Mouse (Mus musculus) kidney, postnatal 14 days (tissue): ENCODE results near the gene Gpam.

Source experiments
- DNase-seq: peaks from one replicate; pipeline ENCODE4 v3.0.0; 2022; ENCODE audit warnings: mixed read lengths

Gpam gene

GRCm38 (mm10) chr19:55137884-55138283, 10.8 kb upstream of the Gpam start:
- DNase-seq: peak; percentile 35

DNA sequence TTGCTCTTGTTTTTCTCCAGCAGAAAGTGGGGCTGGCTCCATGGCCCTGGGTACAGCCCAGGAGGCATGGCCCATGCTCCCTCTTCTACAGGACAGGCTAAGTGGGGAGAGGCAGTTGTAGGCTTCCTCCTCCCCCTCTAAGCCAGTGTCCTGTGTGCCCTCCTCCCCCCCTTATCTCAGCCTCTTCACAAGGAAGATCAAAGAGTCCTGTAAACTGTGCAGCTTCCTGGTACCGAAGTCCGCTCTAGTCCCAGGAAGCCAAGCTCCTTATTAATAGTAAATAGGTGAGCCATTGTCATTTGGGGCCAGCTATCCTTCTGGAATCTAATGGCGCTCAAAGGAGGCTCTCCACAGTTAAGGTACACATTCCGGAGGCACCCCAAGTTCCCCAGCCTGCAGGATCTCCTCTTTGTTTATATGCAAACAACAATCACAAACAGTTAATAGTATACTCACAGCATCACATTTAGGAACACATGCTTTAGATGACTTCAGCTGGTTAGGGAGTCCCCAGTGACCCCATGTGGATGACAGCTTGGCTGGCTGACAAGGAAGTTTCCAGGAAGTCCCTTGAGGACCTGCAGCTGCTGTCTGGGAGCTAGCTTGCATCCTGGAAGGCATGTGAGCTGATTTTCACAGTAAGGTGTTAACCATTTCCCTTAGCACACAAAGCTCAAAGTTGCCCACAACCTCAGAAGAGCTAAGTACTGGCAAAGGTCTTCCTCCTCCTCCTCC, 9.8 kb upstream of the Gpam start:
- DNase-seq: peak; percentile 83

DNA sequence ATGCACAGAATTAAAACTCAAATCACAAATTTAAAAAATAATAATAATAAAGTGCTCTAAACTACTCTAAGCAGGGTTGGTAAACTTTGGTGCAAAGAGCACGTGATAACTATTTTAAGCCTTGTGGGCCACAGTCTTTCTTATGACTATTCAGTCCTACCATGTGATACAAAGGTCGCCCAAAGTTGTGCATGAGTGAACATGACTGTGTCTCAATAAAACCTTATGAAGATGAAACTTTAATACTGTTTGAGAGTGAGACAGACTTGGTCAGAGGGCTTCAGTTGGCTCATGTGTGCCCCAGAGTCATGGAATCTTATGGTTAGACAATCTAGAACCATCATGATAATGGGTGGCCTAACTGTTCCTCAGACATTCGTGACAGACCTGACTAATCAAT, 8.9 kb upstream of the Gpam start:
- peak; percentile 30 for DNase-seq

GRCm38 (mm10) chr19:55134521-55134920, 7.5 kb upstream of the Gpam start:
- DNase-seq: no peak

GRCm38 (mm10) chr19:55132476-55132875, 5.4 kb upstream of the Gpam start:
- DNase-seq: no peak

DNA sequence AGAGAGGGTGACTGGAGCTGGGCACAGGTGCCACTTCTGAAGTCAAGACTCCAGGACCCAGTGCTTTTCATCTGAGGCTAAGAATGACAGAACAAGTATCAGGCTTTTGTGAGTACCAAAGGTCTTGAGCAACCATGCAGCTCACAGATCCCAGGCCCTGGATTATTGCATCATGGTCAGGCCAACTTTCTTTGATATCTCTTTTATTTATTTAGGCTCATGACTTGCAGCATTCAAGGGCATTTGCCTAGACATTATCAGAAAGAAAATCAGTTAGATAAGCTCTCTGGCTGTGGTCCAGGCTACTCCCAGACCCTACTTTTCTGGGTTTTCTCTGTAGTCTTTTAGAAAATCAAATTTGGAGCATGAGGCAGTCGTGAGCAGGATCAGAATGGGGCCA, 4.7 kb upstream of the Gpam start:
- peak; percentile 29 for DNase-seq

- no peak for DNase-seq
These were observed 1.4 kb upstream of the Gpam start for GRCm38 (mm10) chr19:55128469-55128868.

DNA sequence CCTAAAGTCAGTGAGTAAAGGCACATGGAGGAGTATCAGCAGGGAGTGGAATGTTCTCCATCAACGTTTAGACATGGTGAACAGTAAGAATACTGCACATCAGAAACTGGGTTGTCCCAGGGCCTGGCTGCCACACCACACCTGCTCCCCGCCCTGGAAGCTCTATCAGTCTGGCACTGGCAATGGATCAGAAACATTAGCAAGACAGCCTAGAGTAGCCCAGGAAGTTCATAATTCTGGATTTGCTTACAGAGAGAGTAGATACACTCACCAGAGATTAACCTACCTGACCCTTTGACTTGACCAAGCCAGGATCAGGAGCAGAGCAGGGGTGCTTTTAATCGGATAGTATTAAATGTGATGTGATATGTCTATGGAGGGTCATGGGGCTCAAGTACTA, 1.6 kb downstream of the Gpam start:
- no peak for DNase-seq

GRCm38 (mm10) chr19:55123001-55123536, 4.0 kb downstream of the Gpam start:
- DNase-seq: no peak

GRCm38 (mm10) chr19:55122351-55122980, 4.6 kb downstream of the Gpam start:
- DNase-seq: no peak

GRCm38 (mm10) chr19:55121836-55122235, 5.2 kb downstream of the Gpam start:
- DNase-seq: no peak

DNA sequence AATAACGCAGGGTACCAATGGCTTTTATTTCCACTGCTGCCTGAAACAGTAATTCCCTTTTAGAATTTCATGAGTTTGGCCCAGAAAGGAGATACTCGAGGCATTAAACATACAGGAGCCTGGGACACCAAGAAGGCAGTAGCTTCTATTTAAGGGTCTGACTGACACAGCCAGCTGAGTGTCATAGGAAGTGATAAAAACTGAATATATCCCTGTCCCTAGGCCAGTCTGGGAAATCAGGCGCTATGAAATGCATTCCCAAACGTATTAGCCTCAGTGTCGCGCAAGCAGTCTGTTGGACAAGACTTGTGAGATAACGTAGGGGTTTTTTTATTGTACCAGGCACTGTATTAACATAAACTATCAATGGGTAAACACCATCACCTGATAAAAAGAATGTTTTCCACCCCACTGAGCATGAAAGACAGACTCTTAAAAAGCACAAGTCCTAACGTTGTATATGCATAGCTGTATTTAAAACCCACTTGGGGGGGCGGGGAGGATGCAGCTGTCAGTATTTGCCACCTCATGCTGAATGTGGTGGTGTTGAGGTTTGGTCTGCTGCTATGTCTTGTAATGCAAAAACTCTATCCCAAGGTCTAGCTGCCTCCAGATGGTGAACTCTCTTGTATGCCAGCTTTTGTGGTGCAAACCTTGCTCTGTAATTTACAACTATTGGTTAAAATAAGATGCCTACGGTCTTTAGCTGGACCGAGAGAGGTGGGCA, 6.4 kb downstream of the Gpam start:
- DNase-seq: no peak

GRCm38 (mm10) chr19:55119541-55119940, 7.5 kb downstream of the Gpam start:
- peak; percentile 90 for DNase-seq

- no peak for DNase-seq
These were observed 9.0 kb downstream of the Gpam start for GRCm38 (mm10) chr19:55117991-55118390.

- no peak for DNase-seq
These were observed 9.8 kb downstream of the Gpam start for GRCm38 (mm10) chr19:55117059-55117815.

- no peak for DNase-seq
These were observed 11.5 kb downstream of the Gpam start for GRCm38 (mm10) chr19:55115532-55115931.

DNA sequence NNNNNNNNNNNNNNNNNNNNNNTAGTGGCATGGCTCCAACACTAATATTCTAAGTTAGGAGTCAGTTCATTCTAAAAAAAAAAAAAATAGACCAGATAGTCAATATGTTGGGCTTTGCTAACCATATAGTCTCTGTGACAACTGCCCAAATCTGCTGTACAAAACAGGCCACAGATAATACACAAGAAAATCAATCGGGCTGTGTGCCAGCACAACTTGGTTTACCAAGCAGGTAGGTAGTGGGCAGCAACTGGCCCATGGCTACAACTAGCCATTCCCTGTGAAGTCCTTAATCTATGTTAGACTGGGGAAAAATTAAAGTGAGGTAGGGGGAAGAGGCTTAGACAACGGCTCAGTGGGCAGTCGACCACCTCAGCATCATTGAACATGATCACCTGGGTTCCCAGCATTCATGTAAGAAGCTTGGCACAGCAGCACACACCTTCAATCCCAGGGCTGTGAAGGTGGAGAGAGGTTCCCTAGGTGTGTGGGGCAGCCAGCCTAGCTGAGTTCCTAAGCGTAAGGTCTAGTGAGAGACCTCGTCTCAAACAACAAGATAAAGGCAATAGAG, 12.1 kb downstream of the Gpam start:
- DNase-seq: no peak

DNA sequence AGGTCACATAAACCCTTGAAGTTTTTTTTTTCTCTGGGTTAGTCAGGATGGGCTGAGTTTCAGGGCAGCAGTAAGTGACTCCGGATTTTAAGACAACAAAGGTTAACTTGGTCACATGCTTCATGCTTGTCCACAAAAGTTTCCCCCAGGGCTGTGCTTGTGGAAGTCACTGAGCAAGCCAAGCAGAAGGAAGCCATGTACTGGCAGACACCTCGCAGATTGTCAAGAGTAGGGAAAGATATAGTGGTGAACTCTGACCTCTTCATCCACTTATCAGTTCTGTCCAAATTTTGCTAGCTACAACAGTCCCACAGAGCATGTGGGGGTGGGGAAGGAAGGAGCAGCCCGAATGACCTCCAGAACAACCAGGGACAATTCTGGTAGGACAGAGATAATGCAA, 19.1 kb downstream of the Gpam start:
- peak; percentile 48 for DNase-seq

GRCm38 (mm10) chr19:55105969-55106368, 21.1 kb downstream of the Gpam start:
- no peak for DNase-seq

DNA sequence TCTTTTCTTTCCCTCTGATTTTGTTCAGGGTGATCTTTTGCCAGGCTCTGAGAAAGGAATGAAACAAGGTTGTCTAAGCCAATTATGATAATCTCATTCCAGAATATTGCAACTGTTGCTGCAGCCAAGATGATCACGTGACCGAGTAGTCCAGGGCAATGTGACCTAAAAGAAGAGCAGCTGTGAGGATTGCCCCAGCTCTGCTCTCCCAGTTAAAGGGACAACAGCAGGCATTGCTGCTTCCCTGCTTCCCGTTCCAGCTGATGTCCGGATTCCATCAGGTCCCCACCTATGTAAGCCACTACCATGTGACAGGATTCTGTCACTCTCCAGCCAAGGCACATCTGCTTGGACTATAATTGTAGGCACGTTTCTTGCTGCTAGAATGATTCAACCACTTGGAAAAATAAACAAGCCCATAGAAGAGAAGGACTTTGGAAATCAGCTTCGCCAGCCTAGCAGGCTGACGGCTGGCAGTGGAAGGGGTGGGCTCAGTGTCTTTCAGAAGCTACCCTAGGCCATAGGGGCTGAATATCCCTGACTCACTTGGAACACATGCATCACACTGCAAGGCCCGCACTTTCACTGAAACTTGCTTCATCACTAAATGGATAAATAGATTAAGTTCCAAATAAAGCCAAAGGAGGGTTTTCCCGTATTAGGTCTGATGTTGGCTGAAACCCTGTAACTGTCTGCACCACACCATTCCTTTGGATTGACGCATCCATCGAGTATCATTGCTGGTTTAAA, 23.8 kb downstream of the Gpam start:
- DNase-seq: peak; percentile 79

DNA sequence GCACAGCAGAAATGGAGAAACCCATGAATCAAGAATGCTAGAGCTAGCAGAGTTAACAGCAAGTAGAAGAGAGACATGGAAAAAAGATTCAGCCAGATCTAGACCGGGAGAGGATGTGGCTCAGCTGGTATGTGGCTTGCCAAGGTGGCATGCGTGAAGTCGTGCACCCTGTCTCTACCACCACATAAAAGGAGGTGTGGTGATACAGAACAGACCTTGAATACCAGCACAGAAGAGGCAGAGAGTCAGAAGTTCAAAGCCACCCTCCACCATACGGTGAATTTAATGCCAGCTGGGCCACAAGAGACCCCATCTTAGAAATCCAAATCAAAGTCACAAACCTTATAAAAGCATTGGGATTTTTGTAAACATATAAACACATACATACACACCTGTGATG, 25.4 kb downstream of the Gpam start:
- no peak for DNase-seq
